Mouse (Mus musculus): ENCODE measurements around the gene Kcnmb1.
A peak's percentile ranks its signal among the peaks of the same experiment; 100 is the strongest.

Kcnmb1 gene

GRCm38 (mm10) chr11:33944067-33944785 lies 18.6 kb upstream of the Kcnmb1 start:
- DNase-seq (ENCODE audit: low spot score): no peak

- DNase-seq (ENCODE audit: low spot score): no peak
These were observed 18.0 kb upstream of the Kcnmb1 start for GRCm38 (mm10) chr11:33944786-33945328.

- DNase-seq (ENCODE audit: low spot score): no peak
These were observed 16.3 kb upstream of the Kcnmb1 start for GRCm38 (mm10) chr11:33946501-33946900.

- DNase-seq (ENCODE audit: low spot score): no peak
These were observed 11.7 kb upstream of the Kcnmb1 start for GRCm38 (mm10) chr11:33951155-33951554.

GRCm38 (mm10) chr11:33951684-33952625 lies 10.9 kb upstream of the Kcnmb1 start:
- no peak for DNase-seq (ENCODE audit: low spot score)

GRCm38 (mm10) chr11:33955982-33956381 lies 6.8 kb upstream of the Kcnmb1 start:
- DNase-seq (ENCODE audit: low spot score): no peak

- DNase-seq (ENCODE audit: low spot score): no peak
These were observed 6.2 kb upstream of the Kcnmb1 start for GRCm38 (mm10) chr11:33956623-33957022.

- DNase-seq (ENCODE audit: low spot score): no peak
These were observed 5.2 kb upstream of the Kcnmb1 start for GRCm38 (mm10) chr11:33957595-33957994.

- DNase-seq (ENCODE audit: low spot score): peak; percentile 17
These were observed 4.1 kb upstream of the Kcnmb1 start for GRCm38 (mm10) chr11:33958713-33959112.

GRCm38 (mm10) chr11:33962178-33962577 lies 635 bp upstream of the Kcnmb1 start:
- no peak for DNase-seq (ENCODE audit: low spot score)

- DNase-seq (ENCODE audit: low spot score): no peak
These were observed 2.6 kb downstream of the Kcnmb1 start for GRCm38 (mm10) chr11:33965380-33965779.

- DNase-seq (ENCODE audit: low spot score): no peak
These were observed 4.9 kb downstream of the Kcnmb1 start for GRCm38 (mm10) chr11:33967708-33968107.

GRCm38 (mm10) chr11:33969199-33969598 lies 6.4 kb downstream of the Kcnmb1 start:
- DNase-seq (ENCODE audit: low spot score): no peak

- DNase-seq (ENCODE audit: low spot score): no peak
These were observed 9.3 kb downstream of the Kcnmb1 start for GRCm38 (mm10) chr11:33972114-33972513.

- no peak for DNase-seq (ENCODE audit: low spot score)
These were observed 11.7 kb downstream of the Kcnmb1 start for GRCm38 (mm10) chr11:33974341-33975040.

GRCm38 (mm10) chr11:33975121-33975520 lies 12.3 kb downstream of the Kcnmb1 start:
- DNase-seq (ENCODE audit: low spot score): no peak

GRCm38 (mm10) chr11:33980146-33980545 lies 17.3 kb downstream of the Kcnmb1 start:
- DNase-seq (ENCODE audit: low spot score): no peak

- no peak for DNase-seq (ENCODE audit: low spot score)
These were observed 23.7 kb downstream of the Kcnmb1 start for GRCm38 (mm10) chr11:33986525-33986924.

GRCm38 (mm10) chr11:33990002-33990401 lies 27.2 kb downstream of the Kcnmb1 start:
- DNase-seq (ENCODE audit: low spot score): no peak

GRCm38 (mm10) chr11:33992938-33993337 lies 30.1 kb downstream of the Kcnmb1 start, which contains the start of gene Kcnip1:
Gene Kcnip1, minus strand, starts transcription at chr11:33993152.
- peak; percentile 13 for DNase-seq (ENCODE audit: low spot score)

GRCm38 (mm10) chr11:33993496-33993895 lies 30.7 kb downstream of the Kcnmb1 start:
- no peak for DNase-seq (ENCODE audit: low spot score)

- no peak for DNase-seq (ENCODE audit: low spot score)
These were observed 35.4 kb downstream of the Kcnmb1 start for GRCm38 (mm10) chr11:33998244-33998643.

All from ovary, postnatal 36 days (tissue).